Mouse (Mus musculus) neural tube, embryonic 15.5 days (tissue): Measurements from ENCODE around the gene Fkbp6. TPM values are rescaled to one million over a fixed set of nuclear protein-coding genes. Genes with fewer than 3 reads are reported as not detected.

Source experiments
- ATAC-seq: fragments of 200-750 bp; cut with Nextera tagmentation; 2 replicates; pipeline ENCODE4 v1.8.0; 2017; ENCODE audit warnings: mild to moderate bottlenecking, moderate TSS enrichment, moderate library complexity; ENCODE audit not compliant: low FRiP score
- H3K27ac ChIP-seq: fragments of 300-500 bp; sonication (generic); replicated peaks from 2 replicates; pipeline ENCODE4 v1.5.1; 2015; ENCODE audit warnings: mild to moderate bottlenecking, inconsistent platforms
- H3K27me3 ChIP-seq: fragments of 300-500 bp; sonication (generic); replicated peaks from 2 replicates; pipeline ENCODE4 v1.6.1; 2015; ENCODE audit warnings: inconsistent platforms
- H3K36me3 ChIP-seq: fragments of 300-500 bp; sonication (generic); 2 replicates; pipeline ENCODE4 v1.6.1; 2015; ENCODE audit warnings: inconsistent platforms
- H3K4me1 ChIP-seq: fragments of 300-500 bp; sonication (generic); 2 replicates; pipeline ENCODE4 v1.6.1; 2015; ENCODE audit warnings: inconsistent platforms
- H3K4me2 ChIP-seq: fragments of 300-500 bp; sonication (generic); 2 replicates; pipeline ENCODE4 v1.6.1; 2015; ENCODE audit warnings: inconsistent platforms, mild to moderate bottlenecking, moderate library complexity
- H3K4me3 ChIP-seq: fragments of 300-500 bp; sonication (generic); replicated peaks from 2 replicates; pipeline ENCODE4 v1.5.1; 2015; ENCODE audit warnings: mild to moderate bottlenecking, inconsistent platforms
- H3K9ac ChIP-seq: fragments of 300-500 bp; sonication (generic); replicated peaks from 2 replicates; pipeline ENCODE4 v1.6.1; 2015; ENCODE audit warnings: mild to moderate bottlenecking, inconsistent platforms
- H3K9me3 ChIP-seq: fragments of 300-500 bp; sonication (generic); replicated peaks from 2 replicates; pipeline ENCODE4 v1.6.1; 2016; ENCODE audit warnings: inconsistent platforms
- whole genome bisulfite sequencing: fragments of 180-500 bp; shearing (Covaris S2); methylation state at CpG from one replicate; pipeline ENCODE4 v1.1.7; 2015; ENCODE audit warnings: mixed read lengths; 5-methylcytosine and 5-hydroxymethylcytosine counted together
- microRNA-seq: library from miRNA; unstranded; fragments of <30 nt; microRNA quantifications from one replicate; pipeline ENCODE4, GENCODE M21; 2017
- polyA plus RNA-seq: library from polyadenylated mRNA; unstranded; fragments of >200 nt; fragmentation: Nextera tagmentation; extraction: Ambion mirVana; gene quantifications from 2 replicates; pipeline ENCODE4 v1.2.1, GENCODE M21; 2015

Gene Fkbp6
- polyA plus RNA-seq, 1 experiment from 2014 or later, result 0.20 TPM

DNA sequence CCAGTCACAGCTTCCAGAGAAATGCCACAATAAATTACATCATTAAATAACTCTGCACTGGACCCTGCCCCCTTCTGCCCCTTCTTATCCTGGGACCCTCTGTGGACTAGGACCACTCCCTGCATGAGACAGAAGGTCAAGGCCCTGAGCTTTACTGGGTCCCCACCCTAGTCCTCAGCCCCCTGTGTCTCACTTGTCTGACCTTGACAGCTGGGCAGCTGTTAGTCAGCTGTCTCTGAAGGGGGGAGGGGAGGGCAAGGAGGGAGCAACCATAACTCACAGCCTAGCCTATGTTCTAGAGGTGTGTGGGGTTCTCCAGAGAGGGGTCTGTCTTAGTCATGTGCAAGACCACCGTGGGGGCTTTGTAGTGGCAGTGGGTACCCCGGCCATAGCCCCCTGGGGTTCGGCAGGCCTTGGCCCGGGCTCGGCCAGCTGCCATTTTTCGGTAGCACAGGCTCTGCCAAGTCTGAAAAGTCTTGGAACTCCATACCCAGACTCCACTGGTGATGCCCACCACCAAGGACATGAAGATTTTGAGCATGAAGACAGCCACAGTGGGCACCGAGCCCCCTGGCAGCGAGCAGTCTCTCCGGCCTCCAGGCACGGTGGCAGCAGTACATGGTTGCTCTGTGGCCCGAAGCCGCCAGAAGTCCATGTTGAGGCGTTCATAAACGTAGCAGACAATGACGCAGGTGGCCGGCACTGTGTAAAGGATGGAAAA is 100.7 kb downstream of the Fkbp6 start:
- peaks cover 25% of the 10 kb centered on the region for H3K36me3 ChIP-seq
- 64% methylated on average over 16 of the region's 16 CpGs for WGBS
- H3K4me2 ChIP-seq, result peak overlapping the region; percentile 92
- H3K9ac ChIP-seq, result peak overlapping the region; percentile 28
- H3K4me1 ChIP-seq, result peaks cover 40% of the 10 kb centered on the region
- H3K9me3 ChIP-seq, result no peaks in the 10 kb centered on the region
- no peak for ATAC-seq
- no peak overlapping the region for H3K27ac ChIP-seq
- peak overlapping the region; percentile 56 for H3K4me3 ChIP-seq
- H3K27me3 ChIP-seq, result peaks cover 11% of the 10 kb centered on the region; the same call in 1 of the 2 replicates

DNA sequence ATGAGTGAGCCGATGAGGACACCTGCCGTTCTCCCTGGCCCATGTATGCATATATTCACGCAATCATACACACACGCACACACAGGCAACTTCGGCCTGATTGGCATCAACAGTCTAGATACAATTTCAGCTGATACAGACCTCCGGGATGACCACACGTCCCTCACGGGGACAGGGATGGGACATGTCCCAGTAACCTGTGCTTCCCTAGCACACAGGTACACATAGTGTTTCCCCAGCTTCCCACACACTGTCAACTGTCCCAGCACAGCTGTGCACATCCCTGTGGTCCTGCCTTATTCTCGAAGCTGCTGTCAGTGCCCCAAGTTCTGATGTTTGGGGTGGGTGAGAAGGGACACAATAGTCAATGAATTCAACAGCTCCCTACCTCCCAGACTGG is 102.5 kb downstream of the Fkbp6 start:
- peaks cover 41% of the 10 kb centered on the region for H3K36me3 ChIP-seq
- 77% methylated on average over 9 of the region's 9 CpGs for WGBS
- H3K9ac ChIP-seq, result no peak overlapping the region
- H3K4me3 ChIP-seq, result 0 out of 2 replicates have a peak overlapping the region, but pooled peaks have one; percentile 56
- peaks cover 32% of the 10 kb centered on the region for H3K4me1 ChIP-seq
- no peak for ATAC-seq
- H3K27me3 ChIP-seq, result peaks cover 11% of the 10 kb centered on the region; the same call in 1 of the 2 replicates
- H3K4me2 ChIP-seq, result peak overlapping the region; percentile 92
- H3K27ac ChIP-seq, result no peak overlapping the region
- H3K9me3 ChIP-seq, result no peaks in the 10 kb centered on the region

DNA sequence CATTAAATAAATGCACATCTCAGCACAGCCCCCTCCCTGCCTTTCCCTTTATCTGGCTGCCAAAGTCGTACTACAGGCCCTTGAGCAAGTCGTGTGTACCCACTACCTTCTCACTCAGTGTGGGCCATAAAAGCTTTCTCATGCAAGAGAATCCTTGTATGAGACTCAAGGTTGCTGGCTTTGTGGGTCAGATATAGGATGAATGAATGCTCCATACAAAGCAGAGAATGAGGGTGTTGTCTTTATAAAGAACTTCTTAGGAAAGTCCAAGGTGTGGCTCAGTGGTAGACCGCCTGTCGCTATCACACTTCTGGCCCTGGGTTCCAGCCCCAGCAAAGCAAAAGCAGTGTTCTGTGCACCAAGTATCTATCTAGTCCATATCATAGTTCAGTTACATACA is 103.3 kb downstream of the Fkbp6 start:
- H3K9ac ChIP-seq, result no peak overlapping the region
- no peak overlapping the region for H3K4me3 ChIP-seq
- no peaks in the 10 kb centered on the region for H3K9me3 ChIP-seq
- H3K27ac ChIP-seq, result no peak overlapping the region
- H3K4me1 ChIP-seq, result peaks cover 30% of the 10 kb centered on the region
- H3K36me3 ChIP-seq, result peaks cover 49% of the 10 kb centered on the region
- H3K27me3 ChIP-seq, result peaks cover 11% of the 10 kb centered on the region; the same call in 1 of the 2 replicates
- no peak for ATAC-seq
- H3K4me2 ChIP-seq, result peak overlapping the region; percentile 92; the same call in 1 of the 2 replicates
- 51% methylated on average over 4 of the region's 4 CpGs for WGBS

DNA sequence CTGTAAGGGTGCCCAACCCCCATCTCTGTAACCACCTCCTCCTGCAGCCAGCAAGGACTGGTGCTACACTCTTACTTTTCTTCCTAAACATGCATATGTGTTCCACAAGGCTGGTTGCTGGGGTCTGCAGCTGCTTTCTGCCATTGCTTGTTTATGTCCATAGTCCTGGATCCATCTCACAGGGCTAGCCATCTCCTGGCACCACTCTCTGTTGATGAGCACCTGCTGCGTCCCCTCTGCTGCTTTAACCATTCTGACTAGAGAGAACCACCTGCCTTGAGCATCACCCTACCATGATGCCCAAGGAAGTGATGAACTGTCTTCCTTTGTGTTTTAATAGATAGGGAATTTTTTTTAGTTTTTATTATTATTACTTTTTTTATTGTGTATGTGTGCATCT is 106.7 kb downstream of the Fkbp6 start:
- Histone ChIP-seq H3K9ac (no peak overlapping the region), H3K36me3 (peaks cover 79% of the 10 kb centered on the region), H3K9me3 (no peaks in the 10 kb centered on the region), H3K4me2 (no peak overlapping the region), H3K4me1 (peaks cover 2% of the 10 kb centered on the region; the same call in 1 of the 2 replicates), H3K4me3 (no peak overlapping the region), H3K27ac (no peak overlapping the region), H3K27me3 (no peaks in the 10 kb centered on the region)
- WGBS, result 89% methylated on average over 1 of the region's 1 CpGs
- no peak for ATAC-seq

DNA sequence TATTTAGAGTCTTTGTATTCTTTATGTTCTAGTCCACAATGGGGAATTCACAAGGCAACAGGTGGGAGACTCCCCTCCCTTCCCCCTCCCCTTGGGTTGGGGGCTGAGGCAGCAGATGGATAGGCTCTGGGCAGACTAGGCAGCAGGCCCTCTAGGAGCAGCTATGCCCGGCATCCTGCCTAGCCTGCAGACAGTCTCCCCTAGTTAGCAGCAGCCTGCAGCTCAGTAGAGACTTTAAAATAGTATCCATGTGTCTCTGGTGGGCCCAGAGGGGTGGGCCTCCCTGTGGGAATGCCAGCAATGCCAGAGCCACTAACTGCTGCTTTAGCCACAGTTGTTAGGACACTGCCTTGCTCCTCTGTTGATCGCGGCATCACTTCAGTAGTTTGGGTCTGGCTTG is 107.2 kb downstream of the Fkbp6 start:
- peaks cover 85% of the 10 kb centered on the region for H3K36me3 ChIP-seq
- H3K9ac ChIP-seq, result no peak overlapping the region
- H3K4me2 ChIP-seq, result no peak overlapping the region
- H3K4me1 ChIP-seq, result peaks cover 2% of the 10 kb centered on the region; the same call in 1 of the 2 replicates
- H3K4me3 ChIP-seq, result no peak overlapping the region
- H3K27me3 ChIP-seq, result no peaks in the 10 kb centered on the region
- no peaks in the 10 kb centered on the region for H3K9me3 ChIP-seq
- H3K27ac ChIP-seq, result no peak overlapping the region
- 74% methylated on average over 3 of the region's 3 CpGs for WGBS
- no peak for ATAC-seq

DNA sequence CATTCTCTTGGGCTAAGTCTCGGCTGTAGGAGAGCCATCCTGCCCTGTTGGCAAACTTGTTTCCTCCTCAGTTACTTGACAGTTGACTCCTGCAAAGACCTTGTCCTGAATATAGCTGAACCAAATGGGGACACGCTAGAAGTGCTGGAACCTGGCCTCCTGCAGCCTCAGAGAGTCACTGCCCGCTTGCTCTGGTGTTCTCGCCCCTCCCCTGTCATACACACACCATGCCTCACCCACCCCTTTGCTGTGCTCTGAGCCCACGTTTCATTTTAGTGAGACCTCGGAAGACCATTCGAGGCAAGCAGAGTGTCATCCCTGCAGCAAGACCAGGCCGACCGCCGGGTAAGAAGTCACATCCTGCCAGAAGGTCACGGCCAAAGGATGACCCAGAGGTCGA is 107.7 kb downstream of the Fkbp6 start:
- WGBS, result 69% methylated on average over 12 of the region's 12 CpGs
- H3K4me1 ChIP-seq, result peaks cover 2% of the 10 kb centered on the region; the same call in 1 of the 2 replicates
- peaks cover 89% of the 10 kb centered on the region for H3K36me3 ChIP-seq
- no peak overlapping the region for H3K4me2 ChIP-seq
- ATAC-seq, result no peak
- H3K27me3 ChIP-seq, result no peaks in the 10 kb centered on the region
- H3K4me3 ChIP-seq, result no peak overlapping the region
- H3K9me3 ChIP-seq, result no peaks in the 10 kb centered on the region
- no peak overlapping the region for H3K27ac ChIP-seq
- H3K9ac ChIP-seq, result no peak overlapping the region

Small RNAs within 50 kb of the gene (microRNA-seq; reads per million reads assigned to microRNA genes)
- gene Mir7033, result 0.52 reads per million

Other genes starting within 250 kb of the Fkbp6 start
- gene Tbl2, start 200.4 kb downstream of the Fkbp6 start, polyA plus RNA-seq, result 15.8 and 17.5 TPM in 2 replicates
- 44.6 and 46.4 TPM in 2 replicates for gene Bcl7b, start 181.8 kb downstream of the Fkbp6 start, polyA plus RNA-seq
- gene Baz1b, start 162.8 kb downstream of the Fkbp6 start, polyA plus RNA-seq, result 23.6 and 27.1 TPM in 2 replicates
- 11.0 and 14.8 TPM in 2 replicates for gene Fzd9, start 98.8 kb downstream of the Fkbp6 start, polyA plus RNA-seq
- gene Trim50, start 3.3 kb upstream of the Fkbp6 start, polyA plus RNA-seq, result 0.13 TPM in 1 of 2 replicates, not detected in the other
- 29.4 and 31.8 TPM in 2 replicates for gene Nsun5, start 19.9 kb upstream of the Fkbp6 start, polyA plus RNA-seq
- gene Pom121, start 44.5 kb upstream of the Fkbp6 start, polyA plus RNA-seq, result 7.7 and 9.5 TPM in 2 replicates
- gene Hip1, start 195.1 kb upstream of the Fkbp6 start, polyA plus RNA-seq, result 37.8 and 41.2 TPM in 2 replicates
- gene Ccl26, start 213.5 kb upstream of the Fkbp6 start, polyA plus RNA-seq, result not detected in 2 replicates
- 2.1 and 9.5 TPM in 2 replicates for gene Ccl24, start 223.0 kb upstream of the Fkbp6 start, polyA plus RNA-seq